Mouse (Mus musculus) lung, postnatal 0 days (tissue): ENCODE data around the gene Rnf216. TPM values are rescaled to one million over a fixed set of nuclear protein-coding genes. Genes with fewer than 3 reads are reported as not detected.

Experiments
- ATAC-seq: fragments of 200-750 bp; cut with Nextera tagmentation; 2 replicates; pipeline ENCODE4 v1.8.0; 2017; ENCODE audit warnings: moderate library complexity
- DNase-seq: peaks from one replicate; pipeline ENCODE4 v3.0.0-alpha.2; 2016; ENCODE audit warnings: low spot score
- H3K27ac ChIP-seq: fragments of 300-500 bp; sonication (generic); 2 replicates; pipeline ENCODE4 v1.5.1; 2014; ENCODE audit warnings: antibody characterized with exemption, mild to moderate bottlenecking, low read length, mixed read lengths
- H3K27me3 ChIP-seq: fragments of 300-500 bp; sonication (generic); replicated peaks from 2 replicates; pipeline ENCODE4 v1.6.1; 2014; ENCODE audit warnings: low read length, mixed read lengths; ENCODE audit not compliant: insufficient read depth
- H3K36me3 ChIP-seq: fragments of 300-500 bp; sonication (generic); 2 replicates; pipeline ENCODE4 v1.6.1; 2014; ENCODE audit warnings: low read length, mixed read lengths; ENCODE audit not compliant: insufficient read depth
- H3K4me1 ChIP-seq: fragments of 300-500 bp; sonication (generic); 2 replicates; pipeline ENCODE4 v1.6.1; 2014; ENCODE audit warnings: antibody characterized with exemption, low read depth, low read length, mixed read lengths; ENCODE audit not compliant: insufficient read depth
- H3K4me2 ChIP-seq: fragments of 300-500 bp; sonication (generic); replicated peaks from 2 replicates; pipeline ENCODE4 v1.6.1; 2014; ENCODE audit warnings: low read depth, mild to moderate bottlenecking, low read length, moderate library complexity, mixed read lengths
- H3K4me3 ChIP-seq: fragments of 300-500 bp; sonication (generic); 2 replicates; pipeline ENCODE4 v1.5.1; 2014; ENCODE audit warnings: low read depth, low read length
- H3K9ac ChIP-seq: fragments of 300-500 bp; sonication (generic); replicated peaks from 2 replicates; pipeline ENCODE4 v1.6.1; 2014; ENCODE audit warnings: low read depth, mild to moderate bottlenecking
- H3K9me3 ChIP-seq: fragments of 300-500 bp; sonication (generic); 2 replicates; pipeline ENCODE4 v1.6.1; 2016; ENCODE audit warnings: low read length, mixed read lengths
- CTCF ChIP-seq: IDR thresholded peaks from 2 replicates; pipeline ENCODE4 v1.5.1; 2016; ENCODE audit warnings: antibody characterized with exemption, mild to moderate bottlenecking
- EP300 ChIP-seq: IDR thresholded peaks from 2 replicates; pipeline ENCODE4 v1.6.1; 2016; ENCODE audit warnings: antibody characterized with exemption, mild to moderate bottlenecking, control low read depth
- WGBS: fragments of 180-500 bp; shearing (Covaris S2); extraction: QIAGEN DNeasy Blood & Tissue Kit; methylation state at CpG from one replicate; pipeline ENCODE4 v1.1.7; 2014; 5-methylcytosine and 5-hydroxymethylcytosine counted together
- polyA plus RNA-seq: library from polyadenylated mRNA; unstranded; fragments of >200 nt; fragmentation: Nextera tagmentation; extraction: Ambion mirVana; gene quantifications from 2 replicates; pipeline ENCODE4 v1.2.1, GENCODE M21; 2015

The Rnf216 gene
- polyA plus RNA-seq, 1 experiment from 2014 or later = 23.2 TPM

- H3K4me2 ChIP-seq = no peak overlapping the region
- no peaks in the 10 kb centered on the region for H3K27me3 ChIP-seq
- ATAC-seq (no peak), DNase-seq (no peak)
- no peak overlapping the region for H3K4me3 ChIP-seq
- no peaks in the 10 kb centered on the region for H3K36me3 ChIP-seq
- WGBS = 58% methylated on average over 8 of the region's 8 CpGs
- no peaks in the 10 kb centered on the region for H3K9me3 ChIP-seq
- H3K9ac ChIP-seq = no peak overlapping the region
- H3K4me1 ChIP-seq = no peaks in the 10 kb centered on the region
- TF ChIP-seq CTCF = no peak
- no peak for TF ChIP-seq EP300
- H3K27ac ChIP-seq = no peak overlapping the region
These were observed 9.3 kb upstream of the Rnf216 start for GRCm38 (mm10) chr5:143122125-143122524.

GRCm38 (mm10) chr5:143106842-143107241 is 6.0 kb downstream of the Rnf216 start:
- no peak overlapping the region for H3K4me2 ChIP-seq
- no peak for ATAC-seq
- DNase-seq = no peak
- H3K27ac ChIP-seq = no peak overlapping the region
- WGBS = 73% methylated on average over 3 of the region's 3 CpGs
- peaks cover 11% of the 10 kb centered on the region for H3K4me1 ChIP-seq
- H3K9me3 ChIP-seq = no peaks in the 10 kb centered on the region
- no peak overlapping the region for H3K9ac ChIP-seq
- no peak overlapping the region for H3K4me3 ChIP-seq
- H3K27me3 ChIP-seq = no peaks in the 10 kb centered on the region
- H3K36me3 ChIP-seq = no peaks in the 10 kb centered on the region
- TF ChIP-seq CTCF = no peak
- TF ChIP-seq EP300 = no peak

GRCm38 (mm10) chr5:143103231-143103630 is 9.6 kb downstream of the Rnf216 start:
- Histone ChIP-seq H3K4me2 (no peak overlapping the region), H3K4me3 (no peak overlapping the region), H3K27me3 (no peaks in the 10 kb centered on the region), H3K9ac (no peak overlapping the region), H3K9me3 (no peaks in the 10 kb centered on the region), H3K36me3 (no peaks in the 10 kb centered on the region), H3K27ac (no peak overlapping the region), H3K4me1 (peaks cover 4% of the 10 kb centered on the region; the same call in 1 of the 2 replicates)
- no peak for ATAC-seq
- TF ChIP-seq CTCF = no peak
- no peak for TF ChIP-seq EP300
- WGBS = 100% methylated on average over 2 of the region's 2 CpGs
- no peak for DNase-seq

- no peaks in the 10 kb centered on the region for H3K9me3 ChIP-seq
- TF ChIP-seq CTCF (no peak), EP300 (no peak)
- H3K4me2 ChIP-seq = no peak overlapping the region
- H3K4me1 ChIP-seq = peaks cover 4% of the 10 kb centered on the region; the same call in 1 of the 2 replicates
- H3K36me3 ChIP-seq = no peaks in the 10 kb centered on the region
- WGBS = 95% methylated on average over 1 of the region's 1 CpGs
- H3K4me3 ChIP-seq = no peak overlapping the region
- ATAC-seq (no peak), DNase-seq (no peak)
- H3K9ac ChIP-seq = no peak overlapping the region
- no peak overlapping the region for H3K27ac ChIP-seq
- H3K27me3 ChIP-seq = no peaks in the 10 kb centered on the region
These were observed 11.2 kb downstream of the Rnf216 start for GRCm38 (mm10) chr5:143101626-143102025.

- no peak overlapping the region for H3K9ac ChIP-seq
- H3K27me3 ChIP-seq = no peaks in the 10 kb centered on the region
- H3K9me3 ChIP-seq = no peaks in the 10 kb centered on the region
- no peak overlapping the region for H3K27ac ChIP-seq
- no peaks in the 10 kb centered on the region for H3K36me3 ChIP-seq
- WGBS = 91% methylated on average over 7 of the region's 7 CpGs
- ATAC-seq (no peak), DNase-seq (no peak)
- TF ChIP-seq EP300 = no peak
- TF ChIP-seq CTCF = no peak
- no peaks in the 10 kb centered on the region for H3K4me1 ChIP-seq
- no peak overlapping the region for H3K4me3 ChIP-seq
- no peak overlapping the region for H3K4me2 ChIP-seq
These were observed 17.5 kb downstream of the Rnf216 start for GRCm38 (mm10) chr5:143095256-143095655.

- H3K36me3 ChIP-seq = peaks cover 15% of the 10 kb centered on the region
- no peaks in the 10 kb centered on the region for H3K4me1 ChIP-seq
- no peak overlapping the region for H3K9ac ChIP-seq
- TF ChIP-seq EP300 (no peak), CTCF (no peak)
- ATAC-seq (no peak), DNase-seq (no peak)
- no peaks in the 10 kb centered on the region for H3K9me3 ChIP-seq
- no peak overlapping the region for H3K4me2 ChIP-seq
- 61% methylated on average over 3 of the region's 3 CpGs for WGBS
- H3K27me3 ChIP-seq = no peaks in the 10 kb centered on the region
- no peak overlapping the region for H3K4me3 ChIP-seq
- no peak overlapping the region for H3K27ac ChIP-seq
These were observed 19.9 kb downstream of the Rnf216 start for GRCm38 (mm10) chr5:143092891-143093290.

- Histone ChIP-seq H3K27ac (no peak overlapping the region), H3K36me3 (peaks cover 46% of the 10 kb centered on the region), H3K27me3 (no peaks in the 10 kb centered on the region), H3K9ac (no peak overlapping the region), H3K4me3 (no peak overlapping the region), H3K4me2 (no peak overlapping the region), H3K9me3 (no peaks in the 10 kb centered on the region), H3K4me1 (no peaks in the 10 kb centered on the region)
- peak; percentile 74 for TF ChIP-seq CTCF
- no peak for TF ChIP-seq EP300
- 65% methylated on average over 4 of the region's 4 CpGs for WGBS
- DNase-seq (peak; percentile 26), ATAC-seq (no peak)
These were observed 27.9 kb downstream of the Rnf216 start for GRCm38 (mm10) chr5:143084898-143085297.
